Mouse (Mus musculus) heart, embryonic 15.5 days (tissue): ENCODE results near the gene Pcyt1a. TPM values are rescaled to one million over a fixed set of nuclear protein-coding genes. Genes with fewer than 3 reads are reported as not detected.

Experiments used
- ATAC-seq: fragments of 200-750 bp; cut with Nextera tagmentation; replicated peaks from 2 replicates; pipeline ENCODE4 v1.8.0; 2017; ENCODE audit warnings: low read depth, moderate TSS enrichment; ENCODE audit not compliant: insufficient number of reproducible peaks, insufficient read depth, low FRiP score
- H3K27ac ChIP-seq: fragments of 300-500 bp; sonication (generic); 2 replicates; pipeline ENCODE4 v1.5.1; 2015; ENCODE audit warnings: mild to moderate bottlenecking, inconsistent platforms
- H3K27me3 ChIP-seq: fragments of 300-500 bp; sonication (generic); 2 replicates; pipeline ENCODE4 v1.6.1; 2015; ENCODE audit warnings: inconsistent platforms
- H3K36me3 ChIP-seq: fragments of 300-500 bp; sonication (generic); 2 replicates; pipeline ENCODE4 v1.6.1; 2015; ENCODE audit warnings: mild to moderate bottlenecking, inconsistent platforms
- H3K4me1 ChIP-seq: fragments of 300-500 bp; sonication (generic); replicated peaks from 2 replicates; pipeline ENCODE4 v1.6.1; 2015; ENCODE audit warnings: inconsistent platforms
- H3K4me2 ChIP-seq: fragments of 300-500 bp; sonication (generic); 2 replicates; pipeline ENCODE4 v1.6.1; 2015; ENCODE audit warnings: inconsistent platforms, mild to moderate bottlenecking, moderate library complexity
- H3K4me3 ChIP-seq: fragments of 300-500 bp; sonication (generic); 2 replicates; pipeline ENCODE4 v1.5.1; 2015; ENCODE audit warnings: mild to moderate bottlenecking, inconsistent platforms
- H3K9ac ChIP-seq: fragments of 300-500 bp; sonication (generic); 2 replicates; pipeline ENCODE4 v1.6.1; 2015; ENCODE audit warnings: mild to moderate bottlenecking, inconsistent platforms
- H3K9me3 ChIP-seq: fragments of 300-500 bp; sonication (generic); replicated peaks from 2 replicates; pipeline ENCODE4 v1.6.1; 2016; ENCODE audit warnings: inconsistent platforms
- whole genome bisulfite sequencing: fragments of 180-500 bp; shearing (Covaris S2); methylation state at CpG from one replicate; pipeline ENCODE4 v1.1.7; 2015; ENCODE audit warnings: mixed read lengths; 5-methylcytosine and 5-hydroxymethylcytosine counted together
- polyA plus RNA-seq: library from polyadenylated mRNA; unstranded; fragments of >200 nt; fragmentation: Nextera tagmentation; extraction: Ambion mirVana; gene quantifications from 2 replicates; pipeline ENCODE4 v1.2.1, GENCODE M21; 2015

Pcyt1a gene
- polyA plus RNA-seq, 1 experiment from 2014 or later: 44.3 TPM

DNA sequence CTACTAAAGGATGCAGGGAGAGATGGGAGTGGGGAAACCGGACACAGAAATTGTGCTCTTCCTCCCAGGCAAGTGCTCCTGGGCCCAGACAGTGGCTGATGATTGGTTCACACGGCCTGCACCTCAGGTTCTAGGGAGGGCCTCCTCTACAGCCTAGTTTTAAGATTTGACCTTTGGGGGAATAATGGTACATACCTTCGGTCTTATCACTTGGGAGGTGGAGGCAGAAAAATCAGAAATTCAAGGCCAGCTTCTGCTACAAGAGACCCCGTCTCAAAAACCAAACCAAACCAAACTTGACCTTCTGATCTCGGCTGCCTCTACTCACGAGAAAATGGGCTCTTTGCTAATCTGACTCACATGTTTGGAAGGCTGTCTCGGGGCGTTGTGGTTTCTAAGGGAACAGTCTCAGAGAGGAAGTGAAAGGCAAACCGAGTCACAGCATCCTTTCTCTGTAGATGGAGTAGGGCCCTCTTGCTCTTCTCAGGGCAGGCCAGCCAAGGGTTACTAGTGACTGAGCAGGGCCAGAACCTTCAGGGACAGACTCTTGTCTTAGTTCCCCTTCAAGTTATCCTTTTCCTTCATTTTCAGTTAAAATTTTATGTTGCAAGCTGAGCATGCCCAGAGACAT is 29.3 kb upstream of the Pcyt1a start:
- H3K9me3 ChIP-seq: no peaks in the 10 kb centered on the region

DNA sequence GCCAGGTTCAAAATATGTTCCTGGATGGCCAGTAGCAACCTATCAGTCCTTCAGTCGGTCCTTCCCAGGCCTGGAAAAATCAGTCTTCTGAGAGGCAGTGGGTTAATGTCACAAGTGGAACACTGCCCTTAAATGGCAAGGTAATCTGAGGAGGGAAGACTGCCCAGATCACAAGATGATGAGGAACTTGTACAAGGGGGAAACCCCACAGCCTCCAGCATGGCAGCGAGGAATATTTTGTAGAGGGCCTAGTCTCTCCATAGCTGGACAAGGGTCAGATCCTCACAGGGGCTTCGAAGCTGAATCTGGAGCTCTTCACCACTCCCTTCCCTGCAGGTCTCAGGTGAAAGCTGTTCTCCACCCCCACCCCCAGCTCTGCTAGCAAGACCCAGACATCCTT is 27.9 kb upstream of the Pcyt1a start:
- H3K9ac ChIP-seq: no peak overlapping the region
- H3K4me2 ChIP-seq: no peak overlapping the region
- no peak overlapping the region for H3K27ac ChIP-seq
- H3K4me3 ChIP-seq: no peak overlapping the region
- 75% methylated on average over 3 of the region's 3 CpGs for WGBS
- H3K36me3 ChIP-seq: no peaks in the 10 kb centered on the region
- no peak for ATAC-seq
- H3K9me3 ChIP-seq: no peaks in the 10 kb centered on the region
- H3K4me1 ChIP-seq: no peaks in the 10 kb centered on the region
- no peaks in the 10 kb centered on the region for H3K27me3 ChIP-seq

More for the DNA sequence above, 29.3 kb upstream of the Pcyt1a start:
- no peaks in the 10 kb centered on the region for H3K4me1 ChIP-seq
- no peak overlapping the region for H3K4me3 ChIP-seq
- H3K4me2 ChIP-seq: no peak overlapping the region
- H3K9ac ChIP-seq: no peak overlapping the region
- no peaks in the 10 kb centered on the region for H3K27me3 ChIP-seq
- ATAC-seq: no peak
- no peak overlapping the region for H3K27ac ChIP-seq
- 73% methylated on average over 9 of the region's 9 CpGs for WGBS
- H3K36me3 ChIP-seq: no peaks in the 10 kb centered on the region

DNA sequence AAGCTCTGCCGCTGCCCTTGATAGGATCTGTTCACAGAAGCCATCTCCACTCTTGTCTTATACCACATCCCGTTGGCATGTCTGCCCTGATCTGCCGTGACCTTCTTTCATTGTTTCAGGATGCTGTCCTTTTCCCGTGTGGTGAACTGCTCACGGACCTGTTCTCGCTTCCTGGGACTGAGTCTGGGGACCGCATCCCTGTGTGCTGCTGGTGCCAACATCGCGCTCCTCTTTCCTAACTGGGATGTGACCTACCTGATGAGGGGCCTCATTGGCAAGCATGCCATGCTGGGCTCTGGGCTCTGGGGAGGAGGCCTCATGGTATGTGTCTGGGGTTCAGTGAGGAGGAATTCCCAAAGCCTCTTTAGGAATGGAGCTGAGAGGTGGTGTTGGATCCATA is 25.0 kb upstream of the Pcyt1a start:
- WGBS: 89% methylated on average over 9 of the region's 9 CpGs
- no peak overlapping the region for H3K4me3 ChIP-seq

DNA sequence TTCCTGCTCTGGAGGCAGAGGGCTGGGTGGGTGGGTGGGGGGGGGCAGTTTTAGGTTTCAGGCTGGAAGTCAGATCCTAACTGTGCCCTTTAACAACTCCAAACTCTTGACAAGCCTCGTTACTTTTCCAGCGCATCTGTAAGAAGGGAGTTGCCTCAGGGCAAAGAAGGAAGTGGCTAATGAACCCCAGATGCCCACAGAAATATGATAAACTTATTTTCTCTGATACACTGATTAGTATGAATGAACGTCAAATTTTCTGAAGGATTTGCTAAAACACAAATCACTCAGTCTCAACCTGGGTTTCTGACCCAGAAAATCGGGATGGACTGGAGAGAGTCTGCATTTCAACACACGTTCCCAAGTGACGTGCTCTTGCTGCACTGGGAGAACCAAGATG is 24.1 kb upstream of the Pcyt1a start:
- H3K4me2 ChIP-seq: no peak overlapping the region
- H3K4me1 ChIP-seq: no peaks in the 10 kb centered on the region
- ATAC-seq: no peak
- H3K36me3 ChIP-seq: no peaks in the 10 kb centered on the region
- H3K9me3 ChIP-seq: no peaks in the 10 kb centered on the region
- WGBS: 72% methylated on average over 6 of the region's 6 CpGs
- no peak overlapping the region for H3K4me3 ChIP-seq
- no peaks in the 10 kb centered on the region for H3K27me3 ChIP-seq
- no peak overlapping the region for H3K27ac ChIP-seq
- no peak overlapping the region for H3K9ac ChIP-seq

More for the DNA sequence above, 25.0 kb upstream of the Pcyt1a start:
- H3K9ac ChIP-seq: no peak overlapping the region
- no peaks in the 10 kb centered on the region for H3K4me1 ChIP-seq
- no peak for ATAC-seq
- H3K4me2 ChIP-seq: no peak overlapping the region
- H3K27ac ChIP-seq: no peak overlapping the region
- H3K9me3 ChIP-seq: no peaks in the 10 kb centered on the region
- H3K27me3 ChIP-seq: no peaks in the 10 kb centered on the region
- no peaks in the 10 kb centered on the region for H3K36me3 ChIP-seq

DNA sequence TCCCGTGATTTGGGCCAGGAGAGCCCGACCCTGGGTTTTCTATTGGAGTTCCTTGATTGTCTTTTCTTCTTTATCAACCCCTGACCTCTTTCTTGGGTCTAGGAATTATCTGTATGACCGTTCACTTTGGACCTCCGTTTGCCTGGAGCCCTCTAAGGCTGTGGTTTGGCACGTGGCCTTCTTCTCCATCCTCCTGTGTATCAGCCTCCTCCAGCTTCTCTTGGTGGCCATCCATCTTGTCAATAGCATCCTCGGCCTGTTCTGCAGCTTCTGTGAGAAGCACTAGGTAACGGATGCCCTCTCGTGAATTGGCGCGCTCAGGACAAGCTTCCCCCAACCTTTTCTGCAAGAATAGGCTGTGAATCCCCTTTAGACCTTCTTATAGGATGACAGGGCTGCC is 23.0 kb upstream of the Pcyt1a start:
- 74% methylated on average over 10 of the region's 10 CpGs for WGBS
- ATAC-seq: no peak
- H3K4me3 ChIP-seq: no peak overlapping the region
- H3K36me3 ChIP-seq: no peaks in the 10 kb centered on the region
- no peaks in the 10 kb centered on the region for H3K27me3 ChIP-seq
- H3K9ac ChIP-seq: no peak overlapping the region
- H3K27ac ChIP-seq: no peak overlapping the region
- no peaks in the 10 kb centered on the region for H3K4me1 ChIP-seq
- no peak overlapping the region for H3K4me2 ChIP-seq
- no peaks in the 10 kb centered on the region for H3K9me3 ChIP-seq

DNA sequence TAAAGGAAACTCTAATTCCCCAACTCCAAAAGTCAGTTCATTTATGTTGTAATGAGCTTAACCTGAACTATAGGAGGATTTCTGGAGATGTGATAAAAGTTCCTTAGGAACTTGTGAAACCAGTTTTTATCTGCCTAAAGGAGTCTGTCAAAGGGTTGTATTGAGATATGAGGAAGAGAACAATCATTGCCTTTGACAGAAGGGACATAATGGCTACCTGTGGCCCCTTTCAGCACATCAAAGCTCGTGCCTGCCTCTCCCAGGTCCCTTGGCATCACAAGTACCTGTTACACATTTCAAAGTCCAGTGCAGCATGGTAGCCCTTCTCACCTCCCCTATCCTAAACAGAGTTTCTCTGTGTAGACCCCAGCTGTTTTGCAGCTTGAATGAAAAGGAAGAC is 13.3 kb upstream of the Pcyt1a start:
- Histone ChIP-seq H3K4me3 (no peak overlapping the region), H3K27me3 (no peaks in the 10 kb centered on the region), H3K4me2 (no peak overlapping the region), H3K9me3 (no peaks in the 10 kb centered on the region), H3K27ac (no peak overlapping the region), H3K9ac (no peak overlapping the region), H3K36me3 (no peaks in the 10 kb centered on the region), H3K4me1 (peaks cover 10% of the 10 kb centered on the region)
- ATAC-seq: no peak
- WGBS: 54% methylated on average over 1 of the region's 1 CpGs

DNA sequence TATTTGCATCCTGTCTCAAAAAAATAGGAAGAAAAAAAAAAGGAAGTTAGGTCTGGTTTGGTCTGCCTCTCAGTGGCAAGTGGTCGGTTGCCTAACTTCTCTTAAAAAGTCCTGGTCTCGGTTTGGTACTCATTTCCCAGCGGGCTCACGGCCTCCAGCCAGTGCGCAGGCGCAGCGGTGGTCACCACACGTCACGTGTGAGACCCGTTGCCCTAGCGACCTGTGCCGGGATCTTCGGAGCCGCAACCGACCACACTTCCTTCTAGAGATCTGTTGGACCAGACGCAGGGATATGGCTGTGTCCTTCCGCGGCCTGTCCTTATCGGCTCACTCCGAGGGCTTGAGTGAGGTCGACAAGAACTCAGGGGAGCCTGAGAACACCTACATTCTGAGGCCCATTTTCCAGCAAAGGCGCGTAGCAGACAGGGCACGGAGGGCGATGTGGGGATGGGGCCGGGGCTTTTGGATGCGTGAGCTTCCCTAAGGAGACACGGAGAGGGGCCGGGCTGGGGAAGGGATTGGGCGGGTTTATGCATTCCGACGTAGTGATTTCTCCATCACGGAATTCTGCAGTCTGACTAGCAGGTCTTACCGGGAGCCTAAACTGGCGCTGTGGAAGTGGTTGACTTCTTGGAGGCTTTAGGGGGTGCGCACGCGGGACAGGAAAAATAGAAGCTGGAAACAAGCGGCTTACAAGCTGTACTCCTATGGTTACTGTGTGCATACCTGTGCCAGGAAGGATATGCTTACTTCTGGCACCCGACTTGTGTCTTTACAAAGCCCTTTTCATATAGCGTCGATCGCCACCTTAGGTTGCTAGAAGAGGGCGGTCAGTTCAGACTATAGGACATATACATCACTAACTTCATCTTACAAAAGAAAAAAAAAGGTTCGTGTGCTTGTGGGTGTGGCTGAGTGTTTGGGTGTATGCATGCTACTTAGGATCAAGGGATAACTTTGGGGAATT is 10.9 kb upstream of the Pcyt1a start, which contains the start of gene Tctex1d2:
Tctex1d2 (plus strand) TSS at position 186 of the 967 bp plus-strand sequence.
- Histone ChIP-seq H3K9ac (peak within 1 kb of the TSS; percentile 69), H3K4me1 (peaks cover 12% of the 10 kb centered on the region), H3K4me2 (peak within 1 kb of the TSS; percentile 81), H3K27me3 (no peaks in the 10 kb centered on the region), H3K9me3 (no peaks in the 10 kb centered on the region), H3K4me3 (peak within 1 kb of the TSS; percentile 79), H3K27ac (peak within 1 kb of the TSS; percentile 91), H3K36me3 (no peaks in the 10 kb centered on the region)
- ATAC-seq: peak; percentile 94
- 2% methylated on average over 45 of the region's 45 CpGs for WGBS

DNA sequence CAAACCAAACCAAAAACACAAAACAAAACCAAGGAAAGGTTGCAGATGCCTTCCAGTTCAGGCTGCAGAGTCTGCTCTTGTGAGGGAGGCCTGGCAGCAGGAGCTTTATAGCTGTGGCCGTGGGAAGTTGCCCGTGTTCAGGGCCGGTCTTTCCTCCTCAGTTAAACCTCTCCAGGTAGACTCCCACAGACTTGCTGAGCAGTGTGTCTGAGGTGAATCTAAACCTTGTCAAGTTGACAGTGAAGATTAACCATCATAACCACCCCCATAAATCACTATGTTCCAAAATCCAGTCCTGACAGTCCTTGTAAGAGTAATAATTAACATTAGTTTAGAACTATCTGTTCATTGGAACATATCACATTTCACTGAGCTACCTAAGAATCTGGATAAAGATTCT is 3.2 kb upstream of the Pcyt1a start:
- H3K36me3 ChIP-seq: no peaks in the 10 kb centered on the region
- ATAC-seq: no peak
- no peaks in the 10 kb centered on the region for H3K27me3 ChIP-seq
- no peak overlapping the region for H3K4me3 ChIP-seq
- no peak overlapping the region for H3K9ac ChIP-seq
- H3K4me1 ChIP-seq: peaks cover 19% of the 10 kb centered on the region
- WGBS: 82% methylated on average over 3 of the region's 3 CpGs
- no peaks in the 10 kb centered on the region for H3K9me3 ChIP-seq
- H3K27ac ChIP-seq: no peak overlapping the region
- no peak overlapping the region for H3K4me2 ChIP-seq

DNA sequence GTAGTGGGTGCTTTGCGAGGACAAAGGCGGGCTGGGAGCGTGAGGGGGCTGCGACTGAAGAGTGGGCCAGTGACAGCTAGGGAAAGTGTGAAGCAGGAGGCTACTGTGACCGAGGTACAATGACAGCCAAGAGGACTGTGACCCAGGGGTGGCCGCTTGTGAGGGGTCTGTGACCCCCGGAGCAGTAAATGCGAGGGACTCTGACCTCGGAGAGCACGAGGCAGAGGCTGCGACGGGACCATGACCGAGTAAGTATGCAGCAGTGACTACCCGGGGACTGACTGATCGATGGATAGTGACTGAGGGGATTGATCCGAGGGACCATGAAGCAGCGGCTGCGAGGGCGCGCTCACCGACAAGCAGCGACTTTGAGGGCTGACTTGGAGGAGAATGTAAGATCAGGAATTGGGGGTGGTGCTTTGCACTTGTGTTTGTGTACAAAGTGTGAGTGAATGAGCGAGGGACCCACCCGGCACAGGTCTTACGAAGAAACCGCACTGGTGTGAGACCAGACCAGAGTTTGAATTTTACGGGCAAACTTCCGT is 398 bp downstream of the Pcyt1a start:
- H3K4me3 ChIP-seq: peak overlapping the region; percentile 72
- H3K4me2 ChIP-seq: peak overlapping the region; percentile 79
- peak; percentile 38; the same call in 1 of the 2 replicates for ATAC-seq
- peak overlapping the region; percentile 84 for H3K9ac ChIP-seq
- peaks cover 22% of the 10 kb centered on the region for H3K4me1 ChIP-seq
- H3K27me3 ChIP-seq: no peaks in the 10 kb centered on the region
- H3K9me3 ChIP-seq: no peaks in the 10 kb centered on the region
- WGBS: under 1% methylated on average over 28 of the region's 28 CpGs
- H3K27ac ChIP-seq: peak overlapping the region; percentile 94
- no peaks in the 10 kb centered on the region for H3K36me3 ChIP-seq

DNA sequence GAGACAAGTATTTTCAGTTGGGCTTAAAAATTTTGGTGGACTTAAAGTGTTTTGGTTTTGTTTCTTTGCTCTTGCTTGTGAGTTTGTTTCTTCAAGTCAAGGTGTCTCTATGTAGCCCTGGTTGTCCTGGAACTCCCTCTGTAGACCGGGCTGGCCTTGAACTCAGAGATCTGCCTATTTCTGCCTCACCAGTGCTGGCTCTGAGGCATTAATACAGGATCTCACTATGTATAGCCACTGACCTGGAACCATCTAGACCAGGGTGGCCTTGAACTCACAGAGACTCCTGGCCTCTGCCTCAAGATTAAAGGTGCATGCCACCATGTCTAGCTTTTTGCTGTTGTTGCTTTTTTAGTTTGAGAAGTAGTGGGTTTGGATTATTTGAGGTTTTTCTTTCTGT is 1.2 kb downstream of the Pcyt1a start:
- Histone ChIP-seq H3K27me3 (no peaks in the 10 kb centered on the region), H3K4me3 (peak overlapping the region; percentile 72), H3K4me1 (peaks cover 24% of the 10 kb centered on the region), H3K9ac (no peak overlapping the region), H3K27ac (no peak overlapping the region), H3K9me3 (no peaks in the 10 kb centered on the region), H3K36me3 (no peaks in the 10 kb centered on the region), H3K4me2 (peak overlapping the region; percentile 79)
- 84% methylated on average over 1 of the region's 1 CpGs for WGBS
- ATAC-seq: no peak

DNA sequence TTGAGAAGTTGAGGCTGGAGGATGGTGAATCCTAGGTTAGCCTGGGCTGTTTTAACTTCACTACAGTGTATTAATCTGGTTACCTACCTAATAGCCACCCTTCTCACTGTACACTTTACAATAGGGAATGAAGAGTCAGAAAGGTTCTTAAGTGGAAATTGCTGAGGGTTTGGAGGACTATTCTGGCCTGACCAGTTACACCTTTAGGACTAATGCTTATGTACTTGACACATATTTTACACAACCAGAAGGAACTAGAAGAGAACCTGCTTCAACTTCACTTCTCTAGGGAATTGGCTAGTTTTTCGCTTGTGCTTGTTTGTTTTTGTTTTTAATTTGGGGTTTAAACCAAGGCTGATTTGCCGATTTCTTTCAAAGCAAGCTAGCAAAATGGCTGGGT is 2.4 kb downstream of the Pcyt1a start:
- H3K4me1 ChIP-seq: peaks cover 24% of the 10 kb centered on the region
- H3K4me2 ChIP-seq: no peak overlapping the region
- H3K36me3 ChIP-seq: no peaks in the 10 kb centered on the region
- H3K27ac ChIP-seq: no peak overlapping the region
- no peak for ATAC-seq
- 70% methylated on average over 2 of the region's 2 CpGs for WGBS
- H3K4me3 ChIP-seq: no peak overlapping the region
- H3K27me3 ChIP-seq: no peaks in the 10 kb centered on the region
- no peak overlapping the region for H3K9ac ChIP-seq
- H3K9me3 ChIP-seq: no peaks in the 10 kb centered on the region
